Mouse (Mus musculus): ENCODE data around the gene Smc4.

GRCm38 (mm10) chr3:69020285-69020684 is 15.7 kb downstream of the Smc4 start:
- TF ChIP-seq GATA1 (IDR thresholded peaks at IDR 0.05; ENCODE audit: low read length) (no peak), TAL1 (IDR thresholded peaks at IDR 0.05; ENCODE audit: low read length) (no peak)

Measured in erythroblast, embryonic 14.5 days (primary cell).